In genomic region chrX:53370366-53370740, GRCm38 (mm10) we compare ENCODE assay signal across 8 mouse cellular contexts. TPM values are rescaled to one million over a fixed set of nuclear protein-coding genes. Genes with fewer than 3 reads are reported as not detected.
DNase-seq lines count a peak whose midpoint lies in the region; ATAC-seq lines count a peak whose summit lies in the region.

TSS of gene Mospd1 (minus strand) at chrX:53370502.

- ATAC-seq in common myeloid progenitor, adult 5-6 weeks (replicated peaks; ENCODE audit: low read depth, poor library complexity, severe bottlenecking) = peak; percentile 95
- peak; percentile 91 for ATAC-seq in megakaryocyte progenitor cell, adult 5-6 weeks (replicated peaks; ENCODE audit: poor library complexity)

- peak; percentile 92 for DNase-seq in ZHBTc4 (ENCODE audit: low read depth, low spot score)
- peak; percentile 85 for DNase-seq in gastrocnemius, postnatal 10 days
- peak; percentile 89 for DNase-seq in induced T-regulatory cell, adult 2 months (ENCODE audit: low read depth)
- DNase-seq in left cerebral cortex, adult 9 months (ENCODE audit: low spot score in 2 of 2) = peak; percentile 55 to 80
- peak; percentile 80 for DNase-seq in right cerebral cortex, postnatal 14 days
- DNase-seq in urinary bladder, postnatal 36 days (ENCODE audit: low spot score in 2 of 2) = peak; percentile 70 to 87

RNA-seq across cellular contexts. Expression of gene Mospd1, which starts in this region (rescaled TPM):
- total RNA-seq in common myeloid progenitor, adult 5-6 weeks (2017) = 21.5 and 26.6 TPM in 2 replicates
- total RNA-seq in gastrocnemius, postnatal 10 days (2021) = 10 to 100 TPM; 40.3 to 41.3 TPM
- 30.3 and 30.6 TPM in 2 replicates for total RNA-seq in megakaryocyte progenitor cell, adult 5-6 weeks (2015)
- 21.4 and 26.9 TPM in 2 replicates for total RNA-seq in megakaryocyte progenitor cell, adult 5-6 weeks (2017)

Comparison
In these comparisons a context has a peak if more than half of its experiments do, and no peak if none do; other contexts are left out.
1. Peak in every context shown above with its lines: DNase-seq and ATAC-seq.